ENCODE assay signal across 19 mouse cellular contexts in genomic region chr3:68973574-68973973, GRCm38 (mm10). TPM values are rescaled to one million over a fixed set of nuclear protein-coding genes. Genes with fewer than 3 reads are reported as not detected.
DNase-seq lines count a peak whose midpoint lies in the region; ATAC-seq and TF ChIP-seq lines count a peak whose summit lies in the region.
"Had no signal": no experiment of that assay in that cellular context is flagged by ENCODE, and none has a peak within 500 bp of the region (broad histone marks: within the 10 kb centered on the region; RNA-seq: fewer than 3 reads in every experiment).

No protein-coding gene starts in this region.

- TF ChIP-seq CTCF in lung, postnatal 0 days (IDR thresholded peaks at IDR 0.05): no peak
- no peak for TF ChIP-seq CTCF in lung, adult 2 months (IDR thresholded peaks at IDR 0.05; ENCODE audit: insufficient read depth, low read length)

- H3K9ac ChIP-seq in lung, postnatal 0 days (replicated peaks; ENCODE audit: low read depth): no peak overlapping the region
- H3K9ac ChIP-seq: hindbrain, embryonic 13.5 days had no signal

- H3K4me3 ChIP-seq in lung, postnatal 0 days (ENCODE audit: low read depth, low read length): no peak overlapping the region
- no peak overlapping the region for H3K4me3 ChIP-seq in lung, adult 2 months (replicated peaks; ENCODE audit: extremely low read depth, low read depth, low read length)
- H3K4me3 ChIP-seq: embryonic facial prominence, embryonic 10.5 days; heart, embryonic 10.5 days; hindbrain, embryonic 13.5 days had no signal

- TF ChIP-seq EP300 in lung, postnatal 0 days (IDR thresholded peaks at IDR 0.05): no peak

- ATAC-seq in lung, postnatal 0 days: peak; percentile 57; the same call in 1 of the 2 replicates
- ATAC-seq in activated CD4-positive, CD25-positive, alpha-beta regulatory T cell, adult 4 months: peak; percentile 34
- ATAC-seq: forebrain, embryonic 14.5 days; hindbrain, postnatal 0 days had no signal

- H3K27me3 ChIP-seq in lung, postnatal 0 days (replicated peaks; ENCODE audit: insufficient read depth, low read length): no peaks in the 10 kb centered on the region
- H3K27me3 ChIP-seq: hindbrain, embryonic 13.5 days had no signal

- 0 out of 2 replicates have a peak overlapping the region, but pooled peaks have one; percentile 1 for H3K27ac ChIP-seq in lung, postnatal 0 days (ENCODE audit: low read length)
- H3K27ac ChIP-seq: embryonic facial prominence, embryonic 10.5 days; heart, embryonic 10.5 days; hindbrain, embryonic 13.5 days; hindbrain, postnatal 0 days had no signal

- H3K4me2 ChIP-seq in lung, postnatal 0 days (replicated peaks; ENCODE audit: low read depth, low read length): no peak overlapping the region
- H3K4me2 ChIP-seq: hindbrain, embryonic 13.5 days had no signal

- intact Hi-C loops in left cerebral cortex, postnatal 4 days (cut with DNase I): no loop called here

- DNase-seq in lung, postnatal 0 days (ENCODE audit: low spot score): peak; percentile 30
- no peak for DNase-seq in lung, adult 2 months
- DNase-seq in thymus, postnatal 4 days: peak; percentile 41
- no peak for DNase-seq in thymus, postnatal 25 days
- DNase-seq in left cerebral cortex, postnatal 4 days: no peak
- no peak for DNase-seq in retina, embryonic 14.5 days (ENCODE audit: low spot score)
- DNase-seq: adrenal gland, adult 8-10 months; adrenal gland, postnatal 36 days; cerebellum, adult 2 months; cerebellum, postnatal 10 days; gastrocnemius, postnatal 36 days; heart, adult 11 months; heart, postnatal 14 days had no signal

- no peak for TF ChIP-seq POLR2A in lung, adult 2 months (IDR thresholded peaks at IDR 0.05; ENCODE audit: borderline replicate concordance, extremely low read depth, low read depth, low read length)

- WGBS in lung, postnatal 0 days: 28% methylated on average over 1 of the region's 1 CpGs
- 25% methylated on average over 1 of the region's 1 CpGs for WGBS in lung, adult 2 months

- no peaks in the 10 kb centered on the region for H3K9me3 ChIP-seq in lung, postnatal 0 days (ENCODE audit: low read length)
- H3K9me3 ChIP-seq: embryonic facial prominence, embryonic 10.5 days; heart, embryonic 10.5 days; hindbrain, embryonic 13.5 days had no signal

- peaks cover 5% of the 10 kb centered on the region; the same call in 1 of the 2 replicates for H3K4me1 ChIP-seq in lung, postnatal 0 days (ENCODE audit: insufficient read depth, low read depth, low read length)
- peaks cover 2% of the 10 kb centered on the region; the same call in 1 of the 2 replicates for H3K4me1 ChIP-seq in lung, adult 2 months (ENCODE audit: control insufficient read depth, insufficient read depth, low read length)
- H3K4me1 ChIP-seq: hindbrain, embryonic 13.5 days had no signal

- no peaks in the 10 kb centered on the region for H3K36me3 ChIP-seq in lung, postnatal 0 days (ENCODE audit: insufficient read depth, low read length)

RNA-seq across cellular contexts. Expression of gene Ift80, which starts 30.8 kb away (rescaled TPM):
- polyA plus RNA-seq in lung, postnatal 0 days (2015; fragmentation: Nextera tagmentation; extraction: Ambion mirVana): 5.9 and 8.9 TPM in 2 replicates
- polyA plus RNA-seq in lung, adult 2 months (2012; rRNA removed): 2.4 and 4.4 TPM in 2 replicates
- polyA plus RNA-seq in activated CD4-positive, CD25-positive, alpha-beta regulatory T cell, adult 4 months (2017; shearing (Covaris generic)): 100 to 1,000 TPM in 1 of 2 experiments, 10 to 100 TPM in 1; 76.4 to 105 TPM
- 10 to 100 TPM in 1 of 2 experiments, 1 to 10 TPM in 1; 9.3 to 10.4 TPM for total RNA-seq in left cerebral cortex, postnatal 4 days (2021)

RNA-seq across cellular contexts. Expression of gene Smc4, which starts 31.0 kb away (rescaled TPM):
- polyA plus RNA-seq in lung, postnatal 0 days (2015; fragmentation: Nextera tagmentation; extraction: Ambion mirVana): 74.2 and 86.6 TPM in 2 replicates
- polyA plus RNA-seq in lung, adult 2 months (2012; rRNA removed): 2.8 and 5.4 TPM in 2 replicates
- 100 to 1,000 TPM; 394 to 401 TPM for polyA plus RNA-seq in activated CD4-positive, CD25-positive, alpha-beta regulatory T cell, adult 4 months (2017; shearing (Covaris generic))
- total RNA-seq in left cerebral cortex, postnatal 4 days (2021): 10 to 100 TPM; 17.9 to 18.2 TPM

Comparison
In these comparisons a context has a peak if more than half of its experiments do, and no peak if none do; other contexts are left out.
1. DNase-seq: peak in lung, postnatal 0 days (single experiment) and thymus, postnatal 4 days (single experiment); none in lung, adult 2 months (single experiment), thymus, postnatal 25 days (single experiment), left cerebral cortex, postnatal 4 days (single experiment) and retina, embryonic 14.5 days (single experiment).
2. RNA of gene Smc4, which starts 31.0 kb away (polyA plus RNA-seq): 394 to 401 TPM in activated CD4-positive, CD25-positive, alpha-beta regulatory T cell, adult 4 months and 74.2 to 86.6 TPM in lung, postnatal 0 days; 2.8 to 5.4 TPM in lung, adult 2 months; every median in the first group is over 10 times any median in the second.